Mouse (Mus musculus) frontal cortex, postnatal 36 days (tissue): ENCODE results near the gene Glis1.

ENCODE experiments used
- DNase-seq, 2 experiments: peaks; one replicate each; pipeline ENCODE4 v3.0.0; 2022; ENCODE audit warnings: low spot score in 2 of 2

Glis1 gene

GRCm38 (mm10) chr4:107452266-107453015 lies 18.1 kb downstream of the Glis1 start:
- no peak for DNase-seq

DNA sequence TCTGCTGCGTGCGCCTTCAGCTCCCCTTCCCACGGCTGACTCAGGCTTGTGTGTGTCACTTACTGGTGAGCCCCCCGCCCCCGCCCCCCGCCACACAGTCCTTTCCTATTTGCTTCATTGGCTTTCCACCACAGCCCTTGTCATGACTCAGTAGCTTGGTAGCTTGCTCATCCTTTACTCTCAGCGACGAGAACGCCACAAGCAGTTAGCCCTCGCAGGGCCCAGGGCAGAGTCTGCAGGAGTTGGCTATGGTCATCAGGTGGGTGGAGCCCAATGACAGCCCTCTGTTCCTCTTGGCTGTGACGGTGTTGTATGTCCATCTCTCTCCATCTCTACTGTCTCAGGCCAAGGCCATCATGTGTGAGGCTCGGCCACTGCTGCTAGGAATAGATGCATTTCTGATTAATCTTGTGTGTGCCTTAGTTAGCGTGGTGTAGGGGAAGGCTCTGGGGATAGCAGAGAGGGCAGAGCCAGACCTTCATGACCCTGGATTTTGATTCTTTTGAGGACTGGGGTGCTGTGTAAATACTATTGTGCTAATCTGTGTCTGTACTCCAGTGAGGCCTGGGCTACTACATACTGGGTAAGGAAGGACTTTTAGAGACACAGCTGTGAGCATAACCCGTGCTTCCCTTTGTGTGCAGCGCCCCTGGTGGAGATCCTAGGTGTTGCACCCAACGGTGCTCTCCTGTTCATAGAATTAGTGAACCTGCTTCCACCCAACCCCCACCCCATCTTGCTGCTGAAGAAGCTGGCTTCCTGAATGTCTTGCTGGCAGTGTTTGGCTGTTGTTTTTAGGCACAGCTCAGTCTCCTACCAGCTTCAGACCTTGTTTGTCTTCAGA lies 19.0 kb downstream of the Glis1 start:
- peak; percentile 73 to 84 for DNase-seq

DNA sequence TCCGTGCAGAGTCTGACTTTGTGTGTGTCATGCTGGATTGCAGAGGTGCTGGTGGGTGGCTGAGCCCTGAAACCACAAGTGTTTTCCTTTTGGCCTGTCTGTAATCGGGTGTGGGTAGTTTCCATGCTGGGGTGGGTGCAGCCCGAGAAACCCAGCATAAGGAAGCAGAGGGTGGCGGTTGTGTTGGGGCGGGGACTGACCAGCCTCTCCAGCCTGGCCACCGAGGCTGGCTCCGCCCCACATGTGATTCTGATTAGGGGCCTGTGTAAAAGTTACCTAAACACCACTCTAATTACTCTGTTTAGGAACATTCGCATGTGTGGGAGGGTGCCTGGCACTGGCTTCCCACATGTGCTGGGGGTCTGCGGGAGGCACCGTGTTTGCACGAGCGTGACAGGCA lies 23.2 kb downstream of the Glis1 start:
- no peak for DNase-seq

DNA sequence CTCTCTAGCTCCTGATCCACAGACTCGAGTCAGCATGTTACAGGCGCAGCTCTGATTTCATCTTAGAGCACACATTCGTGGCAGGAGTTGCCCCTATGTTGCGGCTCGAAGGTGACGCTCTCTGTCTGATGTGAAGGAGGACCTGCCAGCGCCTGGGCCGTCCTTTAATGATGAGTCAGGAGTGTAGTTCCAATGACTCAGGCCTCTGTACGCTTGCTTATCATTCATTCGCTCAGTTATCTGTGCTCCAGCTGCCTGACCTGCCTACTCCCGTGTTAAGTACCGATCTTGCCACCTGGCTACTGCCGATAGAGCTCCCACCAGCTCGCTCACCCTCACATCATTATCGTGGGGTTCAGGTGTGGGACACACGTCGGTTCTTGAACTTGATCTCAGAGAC lies 24.5 kb downstream of the Glis1 start:
- DNase-seq = no peak

DNA sequence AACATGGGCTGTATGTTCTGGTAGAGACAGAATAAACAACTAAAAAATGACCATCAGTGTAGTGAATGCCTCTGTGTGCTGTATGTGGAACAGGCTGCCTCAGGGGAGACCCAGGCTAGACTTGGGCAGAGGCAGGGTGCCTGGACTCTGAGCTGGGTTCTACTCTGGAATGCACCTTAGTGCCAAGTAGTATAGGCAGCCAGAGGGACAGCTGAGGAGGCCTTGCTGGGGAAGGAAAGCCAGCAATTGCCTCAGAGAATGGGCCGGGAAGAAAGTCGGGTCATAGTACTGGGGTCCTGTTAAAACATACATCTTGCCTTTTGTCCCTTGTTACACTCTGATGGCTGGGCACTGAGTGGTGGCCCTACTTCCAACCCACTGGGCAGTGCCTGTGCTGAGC lies 25.1 kb downstream of the Glis1 start:
- no peak for DNase-seq

GRCm38 (mm10) chr4:107460468-107460867 lies 26.1 kb downstream of the Glis1 start:
- no peak for DNase-seq

DNA sequence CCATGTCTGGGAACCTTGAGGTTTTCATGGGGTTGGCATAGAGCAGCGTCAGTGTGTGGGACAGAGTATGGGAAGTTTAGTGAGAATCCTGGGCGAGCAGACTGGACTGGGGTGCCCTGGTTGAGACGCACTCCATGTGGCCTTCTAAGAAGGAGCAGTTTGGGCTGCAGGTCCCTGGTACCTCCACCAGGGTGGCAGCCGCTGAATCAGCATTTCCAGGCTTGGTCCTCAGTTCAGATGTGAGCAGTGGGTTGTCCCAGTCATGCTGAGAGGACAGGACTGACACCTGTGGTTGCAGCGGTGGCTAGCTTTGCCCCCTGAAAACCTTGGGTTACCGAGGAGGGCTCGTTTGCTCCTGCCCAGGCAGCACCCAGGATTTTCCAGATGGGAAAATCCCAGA lies 33.4 kb downstream of the Glis1 start:
- no peak for DNase-seq

DNA sequence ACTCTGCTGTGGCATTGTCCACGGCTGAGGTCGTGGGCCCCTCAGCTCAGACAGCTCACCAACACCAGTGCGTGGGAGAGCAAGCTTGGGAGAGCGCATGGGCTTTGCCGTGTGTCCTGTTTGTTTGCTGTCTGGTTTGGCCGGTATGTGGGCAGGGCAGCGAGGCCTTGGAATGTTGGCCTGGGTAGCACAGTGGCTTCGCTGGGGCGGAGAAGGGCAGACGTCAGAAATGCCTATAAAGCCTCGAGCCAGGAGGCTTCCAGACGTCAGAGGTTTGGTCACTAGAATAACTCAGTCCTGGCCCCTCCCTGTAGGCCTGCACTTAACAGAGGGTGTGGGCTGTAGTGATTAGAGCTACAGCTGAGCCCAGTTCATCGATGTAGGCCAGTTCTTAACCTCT lies 33.9 kb downstream of the Glis1 start:
- DNase-seq = no peak

DNA sequence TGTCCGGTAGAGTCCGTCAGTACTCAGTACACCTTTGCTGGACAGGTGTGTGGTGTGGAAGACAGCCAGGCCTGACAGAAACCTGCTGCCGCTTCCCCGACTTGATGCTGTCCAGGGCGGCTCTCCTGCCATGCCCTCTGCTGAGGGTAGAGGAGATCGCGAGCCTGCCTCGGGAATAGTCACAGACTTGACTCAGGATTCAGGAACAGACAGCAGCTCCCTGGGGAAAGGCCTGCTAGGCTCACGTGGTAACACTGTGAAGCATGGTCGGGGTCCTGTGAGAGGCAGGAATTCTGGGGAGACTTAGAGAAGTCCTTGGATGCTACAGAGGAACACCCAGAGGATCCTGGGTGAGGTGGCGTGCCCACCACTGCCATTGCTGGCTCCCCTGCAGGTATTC lies 34.4 kb downstream of the Glis1 start:
- no peak for DNase-seq

DNA sequence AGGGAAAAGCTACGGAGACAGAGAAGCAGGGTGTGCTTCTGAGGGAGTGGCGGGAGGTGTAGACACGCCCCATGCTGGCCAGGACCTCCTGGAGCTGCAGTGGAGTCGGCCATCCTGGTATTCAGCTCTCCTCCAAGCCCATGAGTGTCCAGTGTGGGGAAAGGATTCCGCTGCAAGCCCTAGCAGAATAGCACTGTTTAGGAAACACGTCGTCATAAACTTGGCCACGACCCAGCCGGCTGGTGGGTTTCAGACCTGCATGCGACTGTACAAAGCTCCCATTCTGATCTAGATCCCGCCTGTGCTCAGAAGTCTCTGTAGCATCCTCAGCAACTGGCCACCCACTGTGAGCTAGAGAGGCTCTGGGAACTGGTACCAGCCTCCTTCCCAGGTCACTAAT lies 41.9 kb downstream of the Glis1 start:
- DNase-seq = no peak

- DNase-seq = no peak
Measured at GRCm38 (mm10) chr4:107479015-107479414, 44.6 kb downstream of the Glis1 start.

DNA sequence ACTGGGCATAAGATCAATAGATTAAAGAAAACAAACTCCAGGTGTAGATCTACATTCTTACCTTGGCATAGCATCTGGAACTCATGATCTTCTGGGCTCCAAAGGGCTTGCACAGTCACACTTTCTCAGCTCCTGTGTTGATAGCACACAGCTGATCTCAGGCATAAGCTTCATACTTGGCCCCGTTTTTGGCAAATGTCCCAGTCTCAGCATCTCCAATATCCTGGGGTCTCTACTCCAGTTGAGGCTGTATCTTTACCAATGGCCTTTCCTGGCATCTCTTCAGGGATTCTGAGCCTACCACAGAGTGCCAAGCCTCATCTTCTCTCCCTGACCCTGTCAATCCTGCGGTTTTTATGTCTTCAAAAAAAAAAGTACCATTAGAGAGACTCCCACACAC lies 48.1 kb downstream of the Glis1 start:
- no peak for DNase-seq

DNA sequence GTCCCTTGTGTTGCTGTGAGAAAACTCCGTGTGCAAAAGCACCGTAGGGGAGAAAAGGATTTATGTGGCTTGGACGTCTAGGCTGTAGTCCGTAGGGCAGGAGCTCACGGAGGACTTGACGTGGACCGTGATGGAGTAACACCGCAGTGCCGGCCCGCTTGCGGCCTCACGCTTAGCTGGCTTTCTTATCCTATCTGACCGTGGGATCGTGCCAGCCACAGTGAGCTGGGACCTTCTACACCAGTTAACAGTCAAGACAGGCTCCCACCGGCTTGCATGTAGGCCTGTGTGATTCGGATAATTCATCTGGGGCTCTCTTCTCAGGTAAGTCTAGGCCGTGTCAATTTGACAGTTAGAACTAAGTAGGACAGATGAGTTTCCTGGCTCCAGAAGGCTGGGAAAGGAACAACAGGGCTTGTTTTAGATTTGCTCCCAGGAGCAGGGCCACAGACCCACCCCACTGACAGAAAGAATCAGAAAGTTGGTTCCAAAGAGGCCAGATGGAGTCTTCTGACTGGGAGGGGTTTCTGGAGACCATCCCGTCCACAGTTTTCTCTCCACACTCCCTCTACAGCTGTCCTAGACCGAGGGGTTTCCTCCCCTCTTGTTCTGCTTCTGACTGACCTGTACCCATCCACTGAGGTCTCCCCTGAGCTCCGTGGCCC lies 49.3 kb downstream of the Glis1 start:
- DNase-seq = no peak

GRCm38 (mm10) chr4:107484221-107484575 lies 49.8 kb downstream of the Glis1 start:
- DNase-seq = no peak

DNA sequence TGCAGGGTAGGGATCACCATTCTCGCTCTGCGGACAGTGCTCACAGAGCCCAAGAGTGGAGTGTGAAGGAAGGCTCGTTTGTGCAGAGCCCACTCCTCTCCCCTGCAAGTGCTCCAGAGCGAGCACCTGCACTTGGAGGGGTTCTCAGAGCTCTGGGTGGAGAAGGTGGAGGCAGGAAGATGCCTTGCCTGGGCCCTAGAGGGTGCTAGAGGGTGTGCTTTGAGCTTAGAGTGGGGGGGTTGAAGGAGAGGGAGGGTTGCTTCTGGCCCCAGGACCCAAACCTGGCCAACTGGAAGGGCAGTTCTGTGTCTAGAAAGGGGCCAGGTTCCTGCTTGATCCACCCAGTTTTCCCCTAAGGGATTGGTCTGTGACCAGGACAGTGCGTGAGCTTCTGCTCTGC lies 51.5 kb downstream of the Glis1 start:
- DNase-seq = no peak

GRCm38 (mm10) chr4:107489121-107489840 lies 54.9 kb downstream of the Glis1 start:
- no peak for DNase-seq

DNA sequence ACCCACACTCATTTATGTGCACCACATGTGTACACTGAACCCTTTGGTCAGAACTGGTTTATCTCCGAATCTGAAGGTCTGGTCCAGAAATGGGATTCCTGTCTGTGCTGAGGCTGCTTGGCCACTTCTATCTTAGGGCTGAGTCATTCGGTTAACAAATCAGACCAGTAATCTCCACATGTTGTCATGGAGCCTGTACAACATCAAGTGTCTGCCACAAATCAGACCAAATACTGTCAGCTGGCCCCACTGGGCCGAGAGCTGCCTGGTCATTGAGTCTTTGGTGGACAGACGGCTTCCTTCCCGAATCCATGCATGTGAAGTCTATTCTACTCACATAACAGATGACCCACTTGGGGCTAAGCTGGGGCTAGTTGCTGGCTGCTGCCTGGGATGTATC lies 58.6 kb downstream of the Glis1 start:
- no peak for DNase-seq

DNA sequence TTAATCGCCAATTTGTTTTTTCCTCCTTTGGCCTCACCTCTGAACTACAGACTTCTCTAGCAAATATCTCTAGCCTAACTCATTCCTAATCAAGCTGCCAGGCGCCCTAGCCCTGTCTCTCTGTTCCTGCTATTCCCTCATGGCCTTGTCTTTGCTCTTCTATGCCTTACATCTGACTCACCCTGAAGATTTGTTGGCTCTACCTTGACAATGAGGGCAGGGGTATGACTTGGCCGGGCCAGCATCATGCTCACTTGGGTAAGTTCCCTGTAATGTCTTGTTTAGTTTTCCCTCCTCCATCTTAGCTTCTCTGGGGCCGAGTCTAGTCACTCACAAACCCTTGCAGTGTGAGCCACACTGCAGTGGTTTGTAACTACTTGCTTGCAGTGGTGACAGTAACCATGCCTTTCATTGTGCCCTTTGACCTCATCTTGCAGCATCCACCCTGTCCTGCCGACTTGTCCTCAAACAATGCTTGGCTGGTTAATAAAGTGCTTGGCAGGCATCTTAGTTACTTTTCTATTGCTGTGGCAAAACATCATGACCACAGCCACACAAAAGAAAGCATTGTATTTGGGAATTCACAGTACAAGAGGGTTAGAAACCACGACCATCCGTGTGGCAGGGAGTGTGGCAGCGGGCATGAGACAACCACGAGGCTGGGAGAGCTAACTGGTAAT lies 61.5 kb downstream of the Glis1 start:
- DNase-seq = no peak

GRCm38 (mm10) chr4:107497430-107497935 lies 63.1 kb downstream of the Glis1 start:
- DNase-seq = no peak

GRCm38 (mm10) chr4:107502601-107503051 lies 68.2 kb downstream of the Glis1 start:
- DNase-seq = peak in 1 of 2 experiments; percentile 17

GRCm38 (mm10) chr4:107514981-107515380 lies 80.6 kb downstream of the Glis1 start:
- no peak for DNase-seq
